Mouse (Mus musculus): ENCODE results near the gene Txndc15. TPM values are rescaled to one million over a fixed set of nuclear protein-coding genes. Genes with fewer than 3 reads are reported as not detected.

Gene Txndc15
- polyA plus RNA-seq, 1 experiment from 2014 or later = 76.8 TPM

- Histone ChIP-seq H3K36me3 (peaks cover 77% of the 10 kb centered on the region), H3K4me3 (no peak overlapping the region)
- WGBS = 89% methylated on average over 4 of the region's 4 CpGs
These were observed 10.1 kb upstream of the Txndc15 start for GRCm38 (mm10) chr13:55704301-55704700.

DNA sequence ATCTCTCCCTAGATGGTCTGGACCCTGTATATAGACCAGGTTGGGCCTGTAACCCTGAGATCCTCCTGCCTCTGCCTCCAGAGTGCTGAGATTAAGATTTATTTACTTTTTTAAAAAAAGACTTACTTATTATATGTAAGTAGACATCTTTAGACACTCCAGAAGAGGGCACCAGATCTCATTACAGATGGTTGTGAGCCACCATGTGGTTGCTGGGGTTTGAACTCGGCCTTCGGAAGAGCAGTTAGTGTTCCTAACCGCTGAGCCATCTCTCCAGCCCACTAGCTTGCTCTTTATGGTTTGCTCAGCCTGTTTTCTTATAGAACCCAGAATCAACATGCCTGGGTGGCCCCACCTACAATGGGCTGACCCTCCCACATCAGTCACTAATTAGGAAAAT lies 1.6 kb upstream of the Txndc15 start:
- Histone ChIP-seq H3K9me3 (replicated peaks) (no peaks in the 10 kb centered on the region), H3K27ac (no peak overlapping the region), H3K36me3 (peaks cover 6% of the 10 kb centered on the region), H3K27me3 (ENCODE audit: low read depth, poor library complexity, severe bottlenecking) (no peaks in the 10 kb centered on the region), H3K4me3 (no peak overlapping the region), H3K4me1 (peaks cover 28% of the 10 kb centered on the region)
- no peak for DNase-seq (ENCODE audit: low spot score)
- WGBS = 95% methylated on average over 3 of the region's 3 CpGs

More at GRCm38 (mm10) chr13:55704301-55704700, 10.1 kb upstream of the Txndc15 start:
- no peaks in the 10 kb centered on the region for H3K9me3 ChIP-seq (replicated peaks)
- H3K4me1 ChIP-seq = peaks cover under 1% of the 10 kb centered on the region; the same call in 1 of the 2 replicates
- no peak for DNase-seq (ENCODE audit: low spot score)
- H3K27me3 ChIP-seq (ENCODE audit: low read depth, poor library complexity, severe bottlenecking) = no peaks in the 10 kb centered on the region
- H3K27ac ChIP-seq = no peak overlapping the region

DNA sequence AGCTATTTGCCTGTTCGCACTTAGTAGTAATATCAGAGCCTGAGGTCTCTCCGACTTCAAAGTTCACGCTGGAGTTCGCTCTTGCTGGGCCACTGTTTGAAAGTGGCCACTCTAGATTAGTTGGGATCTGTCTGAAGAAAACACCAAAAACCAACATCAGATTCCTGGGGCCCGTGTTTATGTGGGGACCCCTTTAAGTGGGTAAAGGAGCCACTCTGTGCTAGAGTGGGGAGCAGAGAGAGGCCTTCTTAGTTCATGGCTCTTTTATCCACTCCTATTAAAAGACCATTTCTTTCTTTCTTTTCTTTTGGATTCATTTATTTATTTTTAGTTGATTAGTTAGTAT lies 690 bp downstream of the Txndc15 start:
- Histone ChIP-seq H3K4me1 (peaks cover 21% of the 10 kb centered on the region), H3K27me3 (ENCODE audit: low read depth, poor library complexity, severe bottlenecking) (no peaks in the 10 kb centered on the region), H3K9me3 (replicated peaks) (no peaks in the 10 kb centered on the region), H3K36me3 (peaks cover 28% of the 10 kb centered on the region), H3K27ac (peak overlapping the region; percentile 96), H3K4me3 (peak overlapping the region; percentile 92)
- WGBS = 12% methylated on average over 5 of the region's 5 CpGs
- DNase-seq (ENCODE audit: low spot score) = no peak

GRCm38 (mm10) chr13:55715908-55716510 lies 1.6 kb downstream of the Txndc15 start:
- 82% methylated on average over 7 of the region's 7 CpGs for WGBS
- Histone ChIP-seq H3K4me3 (no peak overlapping the region; the same call in 1 of the 2 replicates), H3K27ac (peak overlapping the region; percentile 96; the same call in 1 of the 2 replicates), H3K9me3 (replicated peaks) (no peaks in the 10 kb centered on the region), H3K36me3 (peaks cover 35% of the 10 kb centered on the region), H3K4me1 (peaks cover 19% of the 10 kb centered on the region), H3K27me3 (ENCODE audit: low read depth, poor library complexity, severe bottlenecking) (no peaks in the 10 kb centered on the region)
- no peak for DNase-seq (ENCODE audit: low spot score)

GRCm38 (mm10) chr13:55721516-55721915 lies 7.1 kb downstream of the Txndc15 start:
- Histone ChIP-seq H3K9me3 (replicated peaks) (no peaks in the 10 kb centered on the region), H3K4me3 (no peak overlapping the region), H3K27ac (no peak overlapping the region), H3K4me1 (peaks cover 3% of the 10 kb centered on the region; the same call in 1 of the 2 replicates), H3K36me3 (peaks cover 85% of the 10 kb centered on the region), H3K27me3 (ENCODE audit: low read depth, poor library complexity, severe bottlenecking) (no peaks in the 10 kb centered on the region)
- no peak for DNase-seq (ENCODE audit: low spot score)
- WGBS = 83% methylated on average over 8 of the region's 8 CpGs

DNA sequence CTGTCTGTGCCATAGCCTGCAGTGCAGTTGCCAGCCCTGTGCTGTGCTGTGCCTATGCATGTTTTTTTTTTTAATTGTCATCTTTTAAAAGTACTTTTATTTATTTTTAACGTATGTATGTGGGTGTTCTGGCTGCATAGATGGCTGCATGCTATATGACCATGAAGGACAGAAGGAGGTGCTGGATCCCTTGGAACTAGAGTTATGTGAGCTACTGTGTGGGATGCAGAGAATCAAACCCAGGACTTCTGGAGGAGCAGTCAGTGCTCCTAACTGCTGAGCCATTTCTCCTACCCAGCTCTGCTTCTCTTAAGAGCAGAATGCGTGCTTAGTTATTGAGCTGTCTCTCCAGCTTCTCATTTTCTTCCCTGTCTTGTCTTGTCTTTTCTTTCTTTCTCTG lies 7.5 kb downstream of the Txndc15 start:
- no peak overlapping the region for H3K4me3 ChIP-seq
- peaks cover 83% of the 10 kb centered on the region for H3K36me3 ChIP-seq
- H3K27me3 ChIP-seq (ENCODE audit: low read depth, poor library complexity, severe bottlenecking) = no peaks in the 10 kb centered on the region
- H3K4me1 ChIP-seq = peaks cover 3% of the 10 kb centered on the region; the same call in 1 of the 2 replicates
- DNase-seq (ENCODE audit: low spot score) = no peak
- H3K9me3 ChIP-seq (replicated peaks) = no peaks in the 10 kb centered on the region
- 92% methylated on average over 2 of the region's 2 CpGs for WGBS
- no peak overlapping the region for H3K27ac ChIP-seq

- H3K9me3 ChIP-seq (replicated peaks) = no peaks in the 10 kb centered on the region
- no peaks in the 10 kb centered on the region for H3K27me3 ChIP-seq (ENCODE audit: low read depth, poor library complexity, severe bottlenecking)
- peak overlapping the region; percentile 66 for H3K4me3 ChIP-seq
- no peak for DNase-seq (ENCODE audit: low spot score)
- H3K27ac ChIP-seq = peak overlapping the region; percentile 93
- WGBS = 7% methylated on average over 4 of the region's 4 CpGs
- H3K36me3 ChIP-seq = peaks cover 43% of the 10 kb centered on the region
- H3K4me1 ChIP-seq = peaks cover 8% of the 10 kb centered on the region
These were observed 12.2 kb downstream of the Txndc15 start for GRCm38 (mm10) chr13:55726598-55727119.

- peak within 1 kb of the TSS; percentile 66 for H3K4me3 ChIP-seq
- peak; percentile 88 for DNase-seq (ENCODE audit: low spot score)
- H3K4me1 ChIP-seq = peaks cover 8% of the 10 kb centered on the region
- no peaks in the 10 kb centered on the region for H3K9me3 ChIP-seq (replicated peaks)
- under 1% methylated on average over 73 of the region's 73 CpGs for WGBS
- no peaks in the 10 kb centered on the region for H3K27me3 ChIP-seq (ENCODE audit: low read depth, poor library complexity, severe bottlenecking)
- peaks cover 38% of the 10 kb centered on the region for H3K36me3 ChIP-seq
- H3K27ac ChIP-seq = peak within 1 kb of the TSS; percentile 93
These were observed 12.8 kb downstream of the Txndc15 start, which contains the start of gene Pcbd2 for GRCm38 (mm10) chr13:55727120-55727838. TSS of gene Pcbd2 (plus strand) at chr13:55727368.

- peak overlapping the region; percentile 93 for H3K27ac ChIP-seq
- peak; percentile 79 for DNase-seq (ENCODE audit: low spot score)
- H3K4me1 ChIP-seq = peaks cover 8% of the 10 kb centered on the region
- no peaks in the 10 kb centered on the region for H3K9me3 ChIP-seq (replicated peaks)
- H3K4me3 ChIP-seq = peak overlapping the region; percentile 66
- WGBS = 5% methylated on average over 19 of the region's 19 CpGs
- peaks cover 34% of the 10 kb centered on the region for H3K36me3 ChIP-seq
- H3K27me3 ChIP-seq (ENCODE audit: low read depth, poor library complexity, severe bottlenecking) = no peaks in the 10 kb centered on the region
These were observed 13.4 kb downstream of the Txndc15 start for GRCm38 (mm10) chr13:55727839-55728238.

GRCm38 (mm10) chr13:55730716-55731115 lies 16.3 kb downstream of the Txndc15 start:
- 92% methylated on average over 7 of the region's 7 CpGs for WGBS
- Histone ChIP-seq H3K27ac (no peak overlapping the region), H3K27me3 (ENCODE audit: low read depth, poor library complexity, severe bottlenecking) (no peaks in the 10 kb centered on the region), H3K4me3 (no peak overlapping the region), H3K9me3 (replicated peaks) (no peaks in the 10 kb centered on the region), H3K4me1 (peaks cover 27% of the 10 kb centered on the region), H3K36me3 (peaks cover 6% of the 10 kb centered on the region)
- DNase-seq (ENCODE audit: low spot score) = no peak

DNA sequence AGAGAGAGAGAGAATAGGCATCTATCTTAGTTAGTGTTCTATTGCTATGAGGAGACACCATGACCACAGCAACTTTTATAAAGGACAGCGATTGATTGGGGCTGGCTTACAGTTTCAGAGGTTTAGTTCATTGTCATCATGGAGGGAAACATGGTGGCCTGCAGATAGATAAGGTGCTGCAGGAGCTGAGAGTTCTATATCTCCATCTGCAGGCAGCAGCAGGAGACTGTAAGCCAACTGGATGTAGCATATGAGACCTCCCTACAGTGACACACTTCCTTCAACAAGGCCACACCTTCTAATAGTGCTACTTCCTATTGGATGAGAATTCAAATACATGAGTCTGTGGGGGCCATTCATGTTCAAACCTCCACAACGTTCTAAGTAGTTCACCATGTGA lies 17.7 kb downstream of the Txndc15 start:
- no peaks in the 10 kb centered on the region for H3K9me3 ChIP-seq (replicated peaks)
- H3K27ac ChIP-seq = no peak overlapping the region
- no peak for DNase-seq (ENCODE audit: low spot score)
- H3K4me1 ChIP-seq = peaks cover 26% of the 10 kb centered on the region
- H3K4me3 ChIP-seq = no peak overlapping the region
- H3K36me3 ChIP-seq = no peaks in the 10 kb centered on the region
- 85% methylated on average over 2 of the region's 2 CpGs for WGBS
- no peaks in the 10 kb centered on the region for H3K27me3 ChIP-seq (ENCODE audit: low read depth, poor library complexity, severe bottlenecking)

- 76% methylated on average over 22 of the region's 22 CpGs for WGBS
- Histone ChIP-seq H3K4me3 (no peak overlapping the region), H3K4me1 (peaks cover 26% of the 10 kb centered on the region), H3K9me3 (replicated peaks) (no peaks in the 10 kb centered on the region), H3K27me3 (ENCODE audit: low read depth, poor library complexity, severe bottlenecking) (no peaks in the 10 kb centered on the region), H3K36me3 (no peaks in the 10 kb centered on the region), H3K27ac (peak overlapping the region; percentile 60)
- no peak for DNase-seq (ENCODE audit: low spot score)
These were observed 19.4 kb downstream of the Txndc15 start for GRCm38 (mm10) chr13:55733628-55734502.

All from limb, embryonic 10.5 days (tissue).